Comparison of ENCODE assay signal across 11 mouse cellular contexts in the genomic region with DNA sequence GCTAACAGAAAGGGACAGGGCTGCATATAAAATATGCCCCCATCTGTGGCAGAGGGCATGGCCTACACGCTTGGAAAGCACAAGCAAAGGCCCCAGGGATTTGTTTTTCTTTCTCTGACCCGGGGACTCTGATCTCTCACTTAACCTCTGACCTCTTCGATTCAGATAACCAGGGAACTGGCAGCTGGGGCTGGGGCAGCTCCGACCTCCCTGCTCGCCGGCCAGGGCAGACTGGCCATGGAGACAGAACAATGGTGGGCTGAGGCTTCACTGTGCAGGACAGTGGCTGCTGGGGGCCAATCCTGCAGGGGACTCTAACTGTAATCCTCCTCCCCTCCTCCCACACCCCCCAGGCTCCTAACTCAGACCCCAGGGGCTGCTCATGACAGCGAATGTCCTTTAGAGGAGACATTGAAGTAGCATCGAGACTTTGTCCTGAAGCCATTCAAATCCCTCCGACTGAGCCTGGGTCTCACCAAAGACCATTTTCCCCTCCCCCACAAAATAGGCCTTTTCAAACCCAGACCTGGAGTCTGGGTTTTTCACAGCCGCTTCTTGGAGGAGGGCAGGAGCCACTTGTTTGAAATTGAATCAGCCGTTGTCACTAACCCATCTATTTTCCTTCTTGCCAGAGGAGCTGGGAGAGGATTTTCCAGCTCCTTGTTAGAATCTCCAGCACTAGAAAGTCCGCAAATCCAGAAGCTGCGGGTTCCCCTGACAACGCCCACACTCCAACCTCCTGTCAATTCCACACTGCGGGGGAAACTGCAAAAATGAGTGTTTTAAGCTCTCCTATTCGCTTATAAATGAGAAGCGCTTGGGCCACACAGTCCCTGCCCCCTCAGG.
DNase-seq lines count a peak whose midpoint lies in the region; ATAC-seq lines count a peak whose summit lies in the region.
"Had no signal": no experiment of that assay in that cellular context is flagged by ENCODE, and none has a peak within 500 bp of the region (broad histone marks: within the 10 kb centered on the region; RNA-seq: fewer than 3 reads in every experiment).

No protein-coding gene starts in this region.

- peaks cover 54% of the 10 kb centered on the region for H3K27me3 ChIP-seq in hindbrain, embryonic 11.5 days (ENCODE audit: control insufficient read depth, insufficient read depth, low read length)
- peaks cover 71% of the 10 kb centered on the region for H3K27me3 ChIP-seq in midbrain, embryonic 11.5 days (ENCODE audit: control insufficient read depth, insufficient read depth, low read length)
- H3K27me3 ChIP-seq: intestine, embryonic 15.5 days had no signal

- H3K36me3 ChIP-seq in hindbrain, embryonic 11.5 days (ENCODE audit: control insufficient read depth, insufficient read depth, low read length) = no peaks in the 10 kb centered on the region
- no peaks in the 10 kb centered on the region for H3K36me3 ChIP-seq in midbrain, embryonic 11.5 days (ENCODE audit: control insufficient read depth, insufficient read depth, low read length)
- H3K36me3 ChIP-seq: G1E; intestine, embryonic 15.5 days had no signal

- 10% methylated on average over 17 of the region's 17 CpGs for WGBS in hindbrain, embryonic 11.5 days
- WGBS in midbrain, embryonic 11.5 days = 8% methylated on average over 17 of the region's 17 CpGs

- H3K27ac ChIP-seq in hindbrain, embryonic 11.5 days (ENCODE audit: low read depth, low read length) = no peak overlapping the region
- H3K27ac ChIP-seq in midbrain, embryonic 11.5 days (ENCODE audit: low read depth, low read length) = no peak overlapping the region
- H3K27ac ChIP-seq: intestine, embryonic 15.5 days; macrophage had no signal

- peak; percentile 49 to 74 for DNase-seq in left cerebral cortex, postnatal 25 days (ENCODE audit: low spot score in 2 of 2)
- DNase-seq in left cerebral cortex, adult 11 months (ENCODE audit: low spot score) = no peak
- DNase-seq in hindbrain, embryonic 11.5 days (ENCODE audit: low spot score) = peak; percentile 72
- DNase-seq in midbrain, embryonic 11.5 days (ENCODE audit: low spot score, missing footprints) = peak; percentile 95
- peak; percentile 87 for DNase-seq in yolk sac, embryonic 10.5 days (ENCODE audit: low spot score)
- DNase-seq in adrenal gland, adult (ENCODE audit: inconsistent age in 2 of 2, low spot score in 1 of 2) = no peak
- DNase-seq in urinary bladder, adult 18-20 months (ENCODE audit: low spot score in 2 of 2) = no peak

- H3K4me1 ChIP-seq in hindbrain, embryonic 11.5 days (replicated peaks; ENCODE audit: control insufficient read depth, insufficient read depth, low read length) = peaks cover 8% of the 10 kb centered on the region; the same call in 1 of the 2 replicates
- H3K4me1 ChIP-seq in midbrain, embryonic 11.5 days (ENCODE audit: control insufficient read depth, insufficient read depth, low read length) = peaks cover 22% of the 10 kb centered on the region

- H3K4me3 ChIP-seq in hindbrain, embryonic 11.5 days (ENCODE audit: low read depth, low read length) = no peak overlapping the region
- H3K4me3 ChIP-seq in midbrain, embryonic 11.5 days (ENCODE audit: low read depth, low read length) = no peak overlapping the region
- H3K4me3 ChIP-seq: intestine, embryonic 15.5 days had no signal

- ATAC-seq in hindbrain, embryonic 11.5 days (ENCODE audit: low FRiP score) = peak; percentile 85
- peak; percentile 89 for ATAC-seq in midbrain, embryonic 11.5 days (ENCODE audit: low FRiP score)
- no peak for ATAC-seq in granulocyte monocyte progenitor cell, adult 5-6 weeks (replicated peaks; ENCODE audit: poor library complexity, severe bottlenecking)
- ATAC-seq: intestine, embryonic 15.5 days had no signal

- H3K9me3 ChIP-seq in hindbrain, embryonic 11.5 days (ENCODE audit: control insufficient read depth, low read length) = no peaks in the 10 kb centered on the region
- H3K9me3 ChIP-seq in midbrain, embryonic 11.5 days (ENCODE audit: control insufficient read depth, low read length) = no peaks in the 10 kb centered on the region
- H3K9me3 ChIP-seq: intestine, embryonic 15.5 days had no signal

- no peak overlapping the region for H3K9ac ChIP-seq in hindbrain, embryonic 11.5 days (ENCODE audit: low read depth, low read length)
- 0 out of 2 replicates have a peak overlapping the region, but pooled peaks have one; percentile 37 for H3K9ac ChIP-seq in midbrain, embryonic 11.5 days (ENCODE audit: low read length)
- H3K9ac ChIP-seq: intestine, embryonic 15.5 days had no signal

- no peak overlapping the region for H3K4me2 ChIP-seq in hindbrain, embryonic 11.5 days (replicated peaks; ENCODE audit: low read depth, low read length)
- no peak overlapping the region; the same call in 1 of the 2 replicates for H3K4me2 ChIP-seq in midbrain, embryonic 11.5 days
- H3K4me2 ChIP-seq: intestine, embryonic 15.5 days had no signal

- intact Hi-C loops in left cerebral cortex, postnatal 25 days (cut with DNase I) = no loop called here

Comparison
In these comparisons a context has a peak if more than half of its experiments do, and no peak if none do; other contexts are left out.
1. DNase-seq: peak in left cerebral cortex, postnatal 25 days (2 of 2), hindbrain, embryonic 11.5 days (single experiment), midbrain, embryonic 11.5 days (single experiment) and yolk sac, embryonic 10.5 days (single experiment); none in left cerebral cortex, adult 11 months (single experiment), adrenal gland, adult (0 of 2) and urinary bladder, adult 18-20 months (0 of 2).